Mouse (Mus musculus) thymus, adult 2 months (tissue): ENCODE results near the gene Gipc1. TPM values are rescaled to one million over a fixed set of nuclear protein-coding genes. Genes with fewer than 3 reads are reported as not detected.

Experiments
- DNase-seq: peaks from one replicate; pipeline ENCODE4 v3.0.0; 2021
- H3K27ac ChIP-seq: fragments of 200-500 bp; 2 replicates; pipeline ENCODE4 v1.5.1; 2012; ENCODE audit warnings: low read length, control low read depth; ENCODE audit not compliant: control insufficient read depth, insufficient read depth
- H3K27me3 ChIP-seq: fragments of 200-500 bp; 2 replicates; pipeline ENCODE4 v1.6.1; 2012; ENCODE audit warnings: mild to moderate bottlenecking, low read length, moderate library complexity, mixed read lengths; ENCODE audit not compliant: control insufficient read depth, insufficient read depth
- H3K36me3 ChIP-seq: fragments of 200-500 bp; 2 replicates; pipeline ENCODE4 v1.6.1; 2012; ENCODE audit warnings: mild to moderate bottlenecking, low read length, moderate library complexity; ENCODE audit not compliant: control insufficient read depth, insufficient read depth
- H3K4me1 ChIP-seq: fragments of 200-500 bp; replicated peaks from 2 replicates; pipeline ENCODE4 v1.6.1; 2012; ENCODE audit warnings: low read length; ENCODE audit not compliant: control insufficient read depth, insufficient read depth
- H3K4me3 ChIP-seq: fragments of 200-500 bp; 2 replicates; pipeline ENCODE4 v1.5.1; 2012; ENCODE audit warnings: mild to moderate bottlenecking, low read length, control low read depth, moderate library complexity; ENCODE audit not compliant: control insufficient read depth, insufficient read depth
- CTCF ChIP-seq: fragments of 200-500 bp; IDR thresholded peaks from 2 replicates; pipeline ENCODE4 v1.5.1; 2012; ENCODE audit warnings: mild to moderate bottlenecking, control low read depth, low read length, moderate library complexity, borderline replicate concordance; ENCODE audit not compliant: control insufficient read depth, poor library complexity, insufficient read depth; ENCODE audit errors: extremely low read depth
- POLR2A ChIP-seq: fragments of 200-500 bp; IDR thresholded peaks from 2 replicates; pipeline ENCODE4 v1.6.1; 2012; ENCODE audit warnings: mild to moderate bottlenecking, low read length, control low read depth, moderate library complexity; ENCODE audit not compliant: control insufficient read depth, poor library complexity, insufficient read depth; ENCODE audit errors: extremely low read depth
- WGBS: fragments of 180-500 bp; shearing (Covaris S2); methylation state at CpG from one replicate; pipeline ENCODE4 v1.1.7; 2018; 5-methylcytosine and 5-hydroxymethylcytosine counted together
- polyA plus RNA-seq: library from polyadenylated mRNA; depleted of rRNA; stranded (reverse); fragments of >200 nt; gene quantifications from 2 replicates; pipeline ENCODE4 v1.2.3, GENCODE M21; 2012

Gene Gipc1
- polyA plus RNA-seq, 1 experiment, result 50.2 TPM

GRCm38 (mm10) chr8:83613695-83614094 lies 38.8 kb upstream of the Gipc1 start:
- Histone ChIP-seq H3K36me3 (peaks cover 27% of the 10 kb centered on the region), H3K4me1 (peaks cover 36% of the 10 kb centered on the region), H3K4me3 (no peak overlapping the region), H3K27me3 (no peaks in the 10 kb centered on the region), H3K27ac (no peak overlapping the region)
- WGBS, result 94% methylated on average over 4 of the region's 4 CpGs
- no peak for DNase-seq
- TF ChIP-seq CTCF (no peak), POLR2A (no peak)

GRCm38 (mm10) chr8:83616625-83617024 lies 35.9 kb upstream of the Gipc1 start:
- Histone ChIP-seq H3K27me3 (no peaks in the 10 kb centered on the region), H3K36me3 (peaks cover 9% of the 10 kb centered on the region; the same call in 1 of the 2 replicates), H3K4me1 (peaks cover 24% of the 10 kb centered on the region), H3K27ac (no peak overlapping the region), H3K4me3 (no peak overlapping the region)
- no peak for DNase-seq
- TF ChIP-seq CTCF (no peak), POLR2A (no peak)

GRCm38 (mm10) chr8:83617111-83617510 lies 35.4 kb upstream of the Gipc1 start:
- H3K27ac ChIP-seq, result no peak overlapping the region
- peaks cover 22% of the 10 kb centered on the region for H3K4me1 ChIP-seq
- peaks cover 8% of the 10 kb centered on the region; the same call in 1 of the 2 replicates for H3K36me3 ChIP-seq
- no peak for DNase-seq
- H3K27me3 ChIP-seq, result no peaks in the 10 kb centered on the region
- H3K4me3 ChIP-seq, result no peak overlapping the region
- WGBS, result 100% methylated on average over 2 of the region's 2 CpGs
- TF ChIP-seq POLR2A, result no peak
- TF ChIP-seq CTCF, result no peak

GRCm38 (mm10) chr8:83618566-83618965 lies 33.9 kb upstream of the Gipc1 start:
- H3K4me1 ChIP-seq, result peaks cover 18% of the 10 kb centered on the region
- TF ChIP-seq CTCF (no peak), POLR2A (no peak)
- H3K27me3 ChIP-seq, result no peaks in the 10 kb centered on the region
- no peak overlapping the region for H3K27ac ChIP-seq
- no peaks in the 10 kb centered on the region; the same call in 1 of the 2 replicates for H3K36me3 ChIP-seq
- WGBS, result 98% methylated on average over 2 of the region's 2 CpGs
- no peak for DNase-seq
- H3K4me3 ChIP-seq, result no peak overlapping the region

- peak overlapping the region; percentile 85 for H3K27ac ChIP-seq
- no peaks in the 10 kb centered on the region for H3K36me3 ChIP-seq
- H3K4me1 ChIP-seq, result peaks cover 18% of the 10 kb centered on the region
- no peaks in the 10 kb centered on the region for H3K27me3 ChIP-seq
- H3K4me3 ChIP-seq, result no peak overlapping the region
- 79% methylated on average over 9 of the region's 9 CpGs for WGBS
- TF ChIP-seq CTCF (no peak), POLR2A (no peak)
- DNase-seq, result peak; percentile 37
These were observed 32.8 kb upstream of the Gipc1 start for GRCm38 (mm10) chr8:83619568-83620285.

GRCm38 (mm10) chr8:83621691-83622388 lies 30.6 kb upstream of the Gipc1 start:
- DNase-seq, result no peak
- 63% methylated on average over 15 of the region's 15 CpGs for WGBS
- H3K36me3 ChIP-seq, result no peaks in the 10 kb centered on the region
- no peaks in the 10 kb centered on the region for H3K27me3 ChIP-seq
- peaks cover 18% of the 10 kb centered on the region for H3K4me1 ChIP-seq
- no peak for TF ChIP-seq CTCF
- TF ChIP-seq POLR2A, result no peak
- peak overlapping the region; percentile 18 for H3K4me3 ChIP-seq
- H3K27ac ChIP-seq, result no peak overlapping the region
